ENCODE assay signal across 8 mouse cellular contexts in genomic region chr13:102811129-102811832, GRCm38 (mm10).
DNase-seq lines count a peak whose midpoint lies in the region; ATAC-seq and TF ChIP-seq lines count a peak whose summit lies in the region.

No protein-coding gene starts in this region.

- peak overlapping the region; percentile 77 for H3K27ac ChIP-seq in layer of hippocampus, adult 2 months

- peak overlapping the region; percentile 36 for H3K4me3 ChIP-seq in layer of hippocampus, adult 2 months

- TF ChIP-seq CTCF in layer of hippocampus, adult 2 months (conservative IDR thresholded peaks at IDR 0.05): peak; percentile 50

- peak; percentile 18 for DNase-seq in urinary bladder, postnatal 25 days (ENCODE audit: low spot score)
- no peak for DNase-seq in urinary bladder, postnatal 10 days (ENCODE audit: low spot score)
- DNase-seq in forelimb bud, embryonic 11.5 days (ENCODE audit: low read depth, low spot score): peak; percentile 59
- peak; percentile 38 to 49 for DNase-seq in heart, postnatal 36 days
- DNase-seq in layer of hippocampus, adult 2 months (ENCODE audit: low spot score in 2 of 2): peak in 1 of 2 experiments; percentile 42
- DNase-seq in lung, adult 18-20 months: peak; percentile 44 to 59
- DNase-seq in retina, embryonic 14.5 days (ENCODE audit: low spot score): peak; percentile 84

- no peak for ATAC-seq in megakaryocyte-erythroid progenitor cell, adult 5-6 weeks (replicated peaks; ENCODE audit: low FRiP score, low TSS enrichment, poor library complexity, severe bottlenecking)

- intact Hi-C loops in heart, postnatal 36 days (cut with DNase I): loop anchor here (5.0 kb wide), 1 partner anchor 96 kb away; no protein-coding TSS in a partner anchor
